ENCODE assay signal across 8 mouse cellular contexts in the genomic region with DNA sequence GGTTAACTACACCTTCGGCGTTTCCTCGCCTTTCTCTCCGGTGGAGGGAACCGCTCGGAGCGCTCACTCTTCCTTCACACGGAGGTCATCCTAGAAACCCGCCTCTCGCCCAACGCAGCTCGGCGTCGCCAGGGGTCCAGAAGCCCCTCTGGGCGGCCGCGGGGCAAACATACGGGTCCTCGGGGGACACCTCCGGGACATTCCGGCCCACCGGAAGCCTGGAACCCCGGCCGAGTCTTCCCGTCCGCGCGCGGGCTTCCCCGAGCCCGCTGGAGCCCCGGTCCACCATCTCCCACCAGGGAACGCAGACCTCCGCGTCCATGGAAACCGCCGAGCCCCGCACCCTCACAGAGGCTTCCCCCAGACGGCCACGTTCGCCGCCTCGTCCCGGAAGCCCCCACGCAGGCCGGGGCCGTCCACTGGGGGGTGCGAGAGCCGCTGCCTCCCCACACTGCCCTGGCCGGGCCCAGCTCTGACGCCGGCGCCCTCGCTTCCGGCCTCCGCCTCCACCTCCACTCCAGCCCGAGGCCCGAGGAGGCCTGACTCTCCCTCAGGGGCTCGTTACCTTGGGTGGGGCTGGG. TPM values are rescaled to one million over a fixed set of nuclear protein-coding genes. Genes with fewer than 3 reads are reported as not detected.
DNase-seq lines count a peak whose midpoint lies in the region; ATAC-seq and TF ChIP-seq lines count a peak whose summit lies in the region.

No protein-coding gene starts in this region.

- under 1% methylated on average over 59 of the region's 59 CpGs for WGBS in lung, embryonic 14.5 days
- WGBS in forebrain, embryonic 13.5 days = under 1% methylated on average over 56 of the region's 59 CpGs
- under 1% methylated on average over 59 of the region's 59 CpGs for WGBS in limb, embryonic 13.5 days

- peak overlapping the region; percentile 100 for H3K4me3 ChIP-seq in lung, embryonic 14.5 days (ENCODE audit: low read depth, low read length)
- peak overlapping the region; percentile 99 for H3K4me3 ChIP-seq in forebrain, embryonic 13.5 days
- peak overlapping the region; percentile 99 for H3K4me3 ChIP-seq in limb, embryonic 13.5 days
- peak overlapping the region; percentile 51 for H3K4me3 ChIP-seq in myocyte

- TF ChIP-seq CTCF in lung, embryonic 14.5 days (IDR thresholded peaks at IDR 0.05; ENCODE audit: low read depth) = no peak

- H3K27me3 ChIP-seq in lung, embryonic 14.5 days (ENCODE audit: insufficient read depth, low read length) = no peaks in the 10 kb centered on the region
- no peaks in the 10 kb centered on the region for H3K27me3 ChIP-seq in forebrain, embryonic 13.5 days
- no peaks in the 10 kb centered on the region for H3K27me3 ChIP-seq in limb, embryonic 13.5 days
- H3K27me3 ChIP-seq in myocyte (ENCODE audit: control insufficient read depth, insufficient read depth, insufficient read length) = no peaks in the 10 kb centered on the region

- H3K9me3 ChIP-seq in lung, embryonic 14.5 days (ENCODE audit: low read depth, low read length) = no peaks in the 10 kb centered on the region
- no peaks in the 10 kb centered on the region for H3K9me3 ChIP-seq in forebrain, embryonic 13.5 days (replicated peaks)
- H3K9me3 ChIP-seq in limb, embryonic 13.5 days = no peaks in the 10 kb centered on the region

- TF ChIP-seq POLR2A in myocyte (IDR thresholded peaks at IDR 0.05; ENCODE audit: insufficient read length, low read depth) = no peak

- DNase-seq in lung, embryonic 14.5 days = peak; percentile 72
- no peak for DNase-seq in lung, postnatal 36 days
- peak; percentile 24 for DNase-seq in adipocyte (ENCODE audit: low spot score)
- DNase-seq in urinary bladder, postnatal 36 days (ENCODE audit: low spot score in 2 of 2) = no peak
- no peak for DNase-seq in adrenal gland, postnatal 10 days

- peak overlapping the region; percentile 99 for H3K9ac ChIP-seq in lung, embryonic 14.5 days
- peak overlapping the region; percentile 99 for H3K9ac ChIP-seq in forebrain, embryonic 13.5 days
- peak overlapping the region; percentile 99 for H3K9ac ChIP-seq in limb, embryonic 13.5 days

- peak overlapping the region; percentile 65 for H3K4me2 ChIP-seq in lung, embryonic 14.5 days
- H3K4me2 ChIP-seq in forebrain, embryonic 13.5 days = peak overlapping the region; percentile 80
- H3K4me2 ChIP-seq in limb, embryonic 13.5 days (replicated peaks) = peak overlapping the region; percentile 64
- H3K4me2 ChIP-seq in myocyte (ENCODE audit: low read depth) = peak overlapping the region; percentile 71

- H3ac ChIP-seq in myocyte (ENCODE audit: control insufficient read depth, insufficient read length) = peak overlapping the region; percentile 83

- H3K4me1 ChIP-seq in lung, embryonic 14.5 days (ENCODE audit: insufficient read depth) = peaks cover 8% of the 10 kb centered on the region; the same call in 1 of the 2 replicates
- H3K4me1 ChIP-seq in forebrain, embryonic 13.5 days = peaks cover 35% of the 10 kb centered on the region
- peaks cover 15% of the 10 kb centered on the region for H3K4me1 ChIP-seq in limb, embryonic 13.5 days

- peak; percentile 92 for ATAC-seq in lung, embryonic 14.5 days (ENCODE audit: insufficient read depth)
- peak; percentile 88 for ATAC-seq in forebrain, embryonic 13.5 days
- peak; percentile 87 for ATAC-seq in limb, embryonic 13.5 days (ENCODE audit: low FRiP score, low read depth)

- peaks cover 39% of the 10 kb centered on the region for H3K36me3 ChIP-seq in lung, embryonic 14.5 days (ENCODE audit: insufficient read depth)
- H3K36me3 ChIP-seq in forebrain, embryonic 13.5 days (ENCODE audit: poor library complexity, severe bottlenecking) = peaks cover 33% of the 10 kb centered on the region
- H3K36me3 ChIP-seq in limb, embryonic 13.5 days = peaks cover 34% of the 10 kb centered on the region
- peaks cover 39% of the 10 kb centered on the region for H3K36me3 ChIP-seq in myocyte (ENCODE audit: control insufficient read depth, insufficient read depth)

- peaks cover 58% of the 10 kb centered on the region for H3K79me2 ChIP-seq in myocyte (ENCODE audit: control insufficient read depth, insufficient read depth)

- peak overlapping the region; percentile 98 for H3K27ac ChIP-seq in lung, embryonic 14.5 days (ENCODE audit: low read depth)
- peak overlapping the region; percentile 97 for H3K27ac ChIP-seq in forebrain, embryonic 13.5 days
- peak overlapping the region; percentile 99 for H3K27ac ChIP-seq in limb, embryonic 13.5 days

TF ChIP-seq in myocyte, 11 proteins besides CTCF, POLR2A, EP300 and RAD21:
- no peak for TF ChIP-seq MYOG (IDR thresholded peaks at IDR 0.05; ENCODE audit: control insufficient read depth in 1 of 3, insufficient read depth in 1 of 3, insufficient read length in 2 of 3, low read depth in 2 of 3)
- no peak for TF ChIP-seq CEBPB (IDR thresholded peaks at IDR 0.05; ENCODE audit: insufficient read depth, poor library complexity, severe bottlenecking)
- TF ChIP-seq SRF (IDR thresholded peaks at IDR 0.05; ENCODE audit: control insufficient read depth, insufficient read length, low read depth) = no peak
- TF ChIP-seq REST (IDR thresholded peaks at IDR 0.05; ENCODE audit: insufficient read depth, insufficient read length) = no peak
- no peak for TF ChIP-seq TCF3 (IDR thresholded peaks at IDR 0.05; ENCODE audit: insufficient read length, low read depth)
- no peak for TF ChIP-seq MAX (IDR thresholded peaks at IDR 0.05; ENCODE audit: low read depth)
- no peak for TF ChIP-seq TCF12 (IDR thresholded peaks at IDR 0.05; ENCODE audit: insufficient read depth, poor library complexity, severe bottlenecking)
- no peak for TF ChIP-seq USF1 (IDR thresholded peaks at IDR 0.05; ENCODE audit: low read depth)
- no peak for TF ChIP-seq POLR2AphosphoS2 (IDR thresholded peaks at IDR 0.05; ENCODE audit: insufficient read length, low read depth)
- TF ChIP-seq E2F4 (IDR thresholded peaks at IDR 0.05; ENCODE audit: insufficient read depth) = no peak
- no peak for TF ChIP-seq MYOD1 (IDR thresholded peaks at IDR 0.05; ENCODE audit: control insufficient read depth in 1 of 3, insufficient read length in 2 of 3, low read depth in 2 of 3)

RNA-seq across cellular contexts. Expression of gene Smndc1, which starts 0.4 kb away (rescaled TPM):
- 45.8 and 49.4 TPM in 2 replicates for polyA plus RNA-seq in lung, embryonic 14.5 days (2014; fragmentation: Nextera tagmentation; extraction: Ambion mirVana)
- 48.7 and 50.9 TPM in 2 replicates for polyA plus RNA-seq in forebrain, embryonic 13.5 days (2015; fragmentation: Nextera tagmentation; extraction: Ambion mirVana)
- polyA plus RNA-seq in limb, embryonic 13.5 days (2015; fragmentation: Nextera tagmentation; extraction: Ambion mirVana) = 41.0 and 44.8 TPM in 2 replicates
- 30.8 TPM for polyA plus RNA-seq in myocyte (2012; fragmentation: generic; extraction: Trizol)
- 10 to 100 TPM; 37.5 to 38.5 TPM for total RNA-seq in adrenal gland, postnatal 10 days (2021)

RNA-seq across cellular contexts. Expression of gene Gm10197, which starts 18.4 kb away (rescaled TPM):
- polyA plus RNA-seq in lung, embryonic 14.5 days (2014; fragmentation: Nextera tagmentation; extraction: Ambion mirVana) = 4.8 and 5.8 TPM in 2 replicates
- polyA plus RNA-seq in forebrain, embryonic 13.5 days (2015; fragmentation: Nextera tagmentation; extraction: Ambion mirVana) = not detected in 2 replicates
- polyA plus RNA-seq in limb, embryonic 13.5 days (2015; fragmentation: Nextera tagmentation; extraction: Ambion mirVana) = not detected in 2 replicates
- not detected for polyA plus RNA-seq in myocyte (2012; fragmentation: generic; extraction: Trizol)
- not detected for total RNA-seq in adrenal gland, postnatal 10 days (2021)

Comparison
In these comparisons a context has a peak if more than half of its experiments do, and no peak if none do; other contexts are left out.
1. DNase-seq: peak in lung, embryonic 14.5 days (single experiment) and adipocyte (single experiment); none in lung, postnatal 36 days (single experiment), urinary bladder, postnatal 36 days (0 of 2) and adrenal gland, postnatal 10 days (single experiment).
2. Peak in every context shown above with its lines, with median percentiles within 50 percentile points of each other: ATAC-seq, H3K27ac ChIP-seq, H3K4me2 ChIP-seq, H3K4me3 ChIP-seq and H3K9ac ChIP-seq.